Mouse (Mus musculus) lung, embryonic 14.5 days (tissue): ENCODE measurements at regions not wholly inside any gene's neighbourhood (a gene's known extent, or its start where the extent isn't known, plus 50 kb on each side); places are given as distances from the start of the nearest gene placed in this dataset.

Experiments used
- ATAC-seq: fragments of 200-750 bp; cut with Nextera tagmentation; 2 replicates; pipeline ENCODE4 v1.8.0; 2017; ENCODE audit warnings: mild to moderate bottlenecking, moderate TSS enrichment, moderate library complexity; ENCODE audit not compliant: insufficient read depth
- DNase-seq: peaks from one replicate; pipeline ENCODE4 v3.0.0-alpha.2; 2015
- H3K27ac ChIP-seq: fragments of 300-500 bp; sonication (generic); 2 replicates; pipeline ENCODE4 v1.5.1; 2014; ENCODE audit warnings: low read depth, mild to moderate bottlenecking, moderate library complexity
- H3K27me3 ChIP-seq: fragments of 300-500 bp; sonication (generic); 2 replicates; pipeline ENCODE4 v1.6.1; 2014; ENCODE audit warnings: low read length, control low read depth; ENCODE audit not compliant: insufficient read depth
- H3K36me3 ChIP-seq: fragments of 300-500 bp; sonication (generic); 2 replicates; pipeline ENCODE4 v1.6.1; 2014; ENCODE audit warnings: control low read depth; ENCODE audit not compliant: insufficient read depth
- H3K4me1 ChIP-seq: fragments of 300-500 bp; sonication (generic); 2 replicates; pipeline ENCODE4 v1.6.1; 2014; ENCODE audit warnings: antibody characterized with exemption, control low read depth; ENCODE audit not compliant: insufficient read depth
- H3K4me2 ChIP-seq: fragments of 300-500 bp; sonication (generic); 2 replicates; pipeline ENCODE4 v1.6.1; 2014; ENCODE audit warnings: mild to moderate bottlenecking
- H3K4me3 ChIP-seq: fragments of 300-500 bp; sonication (generic); 2 replicates; pipeline ENCODE4 v1.5.1; 2014; ENCODE audit warnings: low read depth, low read length
- H3K9ac ChIP-seq: fragments of 300-500 bp; sonication (generic); 2 replicates; pipeline ENCODE4 v1.6.1; 2014
- H3K9me3 ChIP-seq: fragments of 300-500 bp; sonication (generic); 2 replicates; pipeline ENCODE4 v1.6.1; 2016; ENCODE audit warnings: low read depth, low read length, control low read depth
- CTCF ChIP-seq: IDR thresholded peaks from 2 replicates; pipeline ENCODE4 v1.5.1; 2016; ENCODE audit warnings: antibody characterized with exemption, low read depth
- WGBS: fragments of 180-500 bp; shearing (Covaris S2); extraction: QIAGEN DNeasy Blood & Tissue Kit; methylation state at CpG from one replicate; pipeline ENCODE4 v1.1.7; 2014; 5-methylcytosine and 5-hydroxymethylcytosine counted together

DNA sequence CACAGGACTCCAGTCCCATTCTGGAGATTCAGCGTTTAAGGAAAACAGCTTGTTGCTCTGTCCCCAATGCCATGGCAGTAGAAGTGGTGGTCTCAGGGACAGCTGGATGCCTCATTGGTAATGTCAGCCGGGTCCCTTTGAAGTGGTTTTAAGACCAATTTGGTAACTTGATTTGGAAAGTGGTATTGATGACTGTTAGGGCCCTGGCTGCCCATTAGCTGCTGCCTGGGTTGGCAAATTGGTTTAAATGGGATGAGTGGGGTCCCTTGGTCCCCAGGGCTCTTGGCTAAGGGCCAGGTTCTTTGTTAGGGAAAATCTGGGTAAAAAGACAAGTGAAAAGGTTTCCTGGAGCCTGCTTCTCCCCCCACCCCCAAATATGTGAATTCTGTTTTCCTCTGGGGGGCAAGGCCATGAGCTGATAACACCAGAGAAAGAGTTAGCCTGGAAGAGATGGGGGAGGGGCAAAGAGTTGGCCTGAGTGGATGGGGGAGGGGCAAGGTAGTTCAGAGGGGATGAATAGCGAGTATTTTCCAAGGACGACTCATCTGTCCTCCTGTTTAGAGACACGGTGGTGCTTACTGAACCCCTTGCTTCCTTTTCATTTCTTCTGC, 1224.6 kb upstream of the A1bg start:
- no peak for ATAC-seq
- H3K9ac ChIP-seq: no peak overlapping the region
- no peak overlapping the region for H3K4me2 ChIP-seq
- WGBS: 43% methylated on average over 5 of the region's 5 CpGs
- no peak overlapping the region for H3K27ac ChIP-seq
- no peaks in the 10 kb centered on the region for H3K36me3 ChIP-seq
- H3K27me3 ChIP-seq: no peaks in the 10 kb centered on the region
- TF ChIP-seq CTCF: no peak
- no peak for DNase-seq
- H3K4me3 ChIP-seq: no peak overlapping the region
- H3K9me3 ChIP-seq: no peaks in the 10 kb centered on the region
- H3K4me1 ChIP-seq: no peaks in the 10 kb centered on the region

DNA sequence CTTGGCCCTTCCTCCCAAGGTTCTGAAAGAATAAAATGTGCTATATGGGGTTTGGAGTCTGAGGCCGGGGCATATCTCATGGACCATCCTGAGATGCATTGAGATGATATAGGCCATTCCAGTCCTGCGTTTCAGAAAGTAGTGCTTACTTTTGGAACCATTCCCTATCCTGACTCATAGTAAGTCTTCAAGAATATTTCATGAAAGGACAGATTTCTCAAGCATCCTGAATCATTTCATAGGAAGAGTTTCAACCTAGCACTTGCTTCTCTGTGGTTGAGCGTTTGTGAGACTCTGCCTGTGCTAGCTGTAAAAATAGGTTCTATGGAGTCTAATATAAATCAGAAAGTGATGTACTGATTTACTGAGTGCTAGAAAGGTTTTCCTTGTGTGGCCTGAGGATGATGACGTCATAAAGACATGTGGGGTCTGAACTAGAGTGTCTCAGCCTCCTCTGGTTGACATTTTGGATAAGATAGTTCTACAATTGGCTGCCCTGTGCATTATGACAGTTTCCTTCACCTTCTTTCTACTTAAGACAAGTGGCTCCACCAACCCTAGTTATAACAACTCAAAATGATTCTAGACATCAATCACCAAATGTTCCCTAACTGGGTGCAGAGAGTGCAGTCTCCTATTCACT, 1223.0 kb upstream of the A1bg start:
- ATAC-seq (no peak), DNase-seq (no peak)
- no peak overlapping the region for H3K4me2 ChIP-seq
- no peak overlapping the region for H3K27ac ChIP-seq
- H3K4me1 ChIP-seq: no peaks in the 10 kb centered on the region
- H3K27me3 ChIP-seq: no peaks in the 10 kb centered on the region
- no peaks in the 10 kb centered on the region for H3K36me3 ChIP-seq
- H3K9me3 ChIP-seq: no peaks in the 10 kb centered on the region
- no peak overlapping the region for H3K9ac ChIP-seq
- H3K4me3 ChIP-seq: no peak overlapping the region
- WGBS: 77% methylated on average over 4 of the region's 4 CpGs
- no peak for TF ChIP-seq CTCF

DNA sequence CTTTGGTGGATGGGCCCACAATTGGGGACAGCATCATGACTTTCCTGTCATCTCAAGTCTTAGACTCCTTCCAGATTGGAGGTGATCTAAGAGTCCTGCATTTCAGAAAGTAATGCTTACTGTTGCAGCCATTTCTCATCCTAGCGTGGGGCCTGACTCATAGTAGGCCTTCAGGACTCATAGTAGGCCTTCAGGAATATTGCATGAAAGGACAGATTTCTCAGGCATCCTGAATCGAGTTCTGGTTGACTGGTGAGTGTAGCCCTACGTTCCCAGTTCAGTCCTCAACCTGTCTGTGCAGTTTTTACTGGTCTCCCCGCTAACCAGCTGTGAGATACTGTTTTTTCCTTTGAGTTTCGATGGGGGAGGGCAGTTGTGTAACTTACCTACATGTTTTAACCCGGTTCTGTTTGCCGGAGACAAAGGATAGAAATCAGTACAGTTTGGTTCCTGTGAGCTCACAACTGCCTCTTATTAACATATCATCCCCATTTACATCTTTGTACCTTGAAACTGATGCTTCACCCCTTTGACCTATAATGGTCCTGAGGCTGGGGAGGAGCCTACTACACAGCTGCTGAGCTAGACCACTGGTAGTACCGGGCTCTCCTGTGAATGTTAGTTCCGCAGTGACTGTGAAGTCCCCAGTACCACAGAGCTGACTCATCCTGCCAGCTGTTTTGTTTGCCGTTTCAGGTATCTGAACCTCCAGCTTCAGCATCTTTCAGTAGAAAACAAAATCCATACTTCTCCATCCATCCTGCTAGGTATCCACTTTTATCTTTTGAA, 1222.2 kb upstream of the A1bg start:
- no peaks in the 10 kb centered on the region for H3K36me3 ChIP-seq
- no peak overlapping the region for H3K9ac ChIP-seq
- no peak overlapping the region for H3K27ac ChIP-seq
- no peaks in the 10 kb centered on the region for H3K27me3 ChIP-seq
- no peak overlapping the region for H3K4me3 ChIP-seq
- H3K9me3 ChIP-seq: no peaks in the 10 kb centered on the region
- TF ChIP-seq CTCF: no peak
- ATAC-seq (no peak), DNase-seq (no peak)
- H3K4me1 ChIP-seq: no peaks in the 10 kb centered on the region
- no peak overlapping the region for H3K4me2 ChIP-seq
- 87% methylated on average over 10 of the region's 10 CpGs for WGBS

DNA sequence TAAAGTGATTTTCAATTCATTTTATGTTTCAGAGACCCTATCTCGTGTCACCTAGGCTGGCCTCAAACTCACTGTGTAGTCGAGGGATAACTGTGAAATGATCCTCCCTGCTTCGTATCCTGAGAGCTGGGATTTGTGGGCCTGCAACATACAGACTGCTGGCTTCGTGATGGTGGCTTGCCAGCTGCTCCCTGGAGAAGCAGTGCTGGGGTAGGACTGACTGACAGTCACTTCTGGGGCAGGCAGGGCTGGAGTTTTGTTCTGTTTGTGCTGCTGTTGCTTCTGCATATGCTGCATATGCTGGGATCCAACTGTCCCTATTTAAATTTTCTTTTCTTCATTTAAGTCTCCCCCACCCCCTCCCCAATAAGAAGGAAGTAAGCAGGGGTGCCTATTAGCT, 1217.0 kb upstream of the A1bg start:
- no peak for TF ChIP-seq CTCF
- DNase-seq (no peak), ATAC-seq (no peak)
- no peak overlapping the region for H3K4me2 ChIP-seq
- H3K4me1 ChIP-seq: 0 out of 2 replicates have a peak, but pooled peaks cover 4% of the 10 kb centered on the region
- no peaks in the 10 kb centered on the region for H3K9me3 ChIP-seq
- 56% methylated on average over 4 of the region's 4 CpGs for WGBS
- H3K4me3 ChIP-seq: no peak overlapping the region
- no peaks in the 10 kb centered on the region for H3K27me3 ChIP-seq
- no peak overlapping the region for H3K9ac ChIP-seq
- H3K36me3 ChIP-seq: no peaks in the 10 kb centered on the region
- H3K27ac ChIP-seq: no peak overlapping the region

DNA sequence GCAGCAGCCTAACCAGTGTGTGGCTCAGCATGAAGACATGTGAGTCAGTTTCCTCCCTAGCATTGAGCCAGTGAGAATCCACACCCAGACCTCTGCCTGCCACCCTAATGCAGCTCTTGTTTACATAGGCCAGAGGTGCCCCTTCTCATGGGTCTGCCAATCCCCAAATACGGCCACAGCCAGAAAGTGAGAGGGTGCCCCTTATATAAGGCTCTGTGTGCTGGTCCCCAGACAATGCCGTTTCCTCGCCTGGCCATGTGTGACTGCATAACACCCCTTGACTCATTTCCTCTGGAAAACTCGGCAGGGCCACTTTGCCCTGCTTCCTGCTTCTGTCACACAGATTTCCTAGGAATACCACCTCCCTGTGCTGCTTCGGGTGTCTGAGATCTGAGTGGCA, 1216.4 kb upstream of the A1bg start:
- peak overlapping the region; percentile 70; the same call in 1 of the 2 replicates for H3K27ac ChIP-seq
- 51% methylated on average over 5 of the region's 5 CpGs for WGBS

DNA sequence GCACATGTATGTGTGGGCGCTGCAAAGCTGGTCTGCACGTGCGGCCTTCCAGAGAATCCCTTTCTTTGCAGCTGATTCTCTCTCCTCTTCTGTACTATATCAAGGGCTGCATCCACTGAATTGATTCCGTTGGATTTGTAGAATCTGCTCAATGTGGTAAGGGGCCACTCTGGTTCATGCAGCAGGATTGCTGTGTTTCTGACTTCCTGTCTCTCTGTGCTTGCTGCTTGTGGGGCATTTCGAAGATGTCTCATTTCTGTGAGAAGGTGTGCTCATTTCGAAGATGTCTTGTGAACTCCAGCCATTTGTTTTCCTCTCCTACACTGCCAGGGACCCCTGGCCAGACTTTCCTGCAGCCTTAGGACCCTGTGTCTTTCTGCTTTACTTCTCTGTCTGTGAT, 1215.9 kb upstream of the A1bg start:
- 0 out of 2 replicates have a peak, but pooled peaks cover 4% of the 10 kb centered on the region for H3K4me1 ChIP-seq
- DNase-seq: no peak
- H3K9me3 ChIP-seq: no peaks in the 10 kb centered on the region
- H3K27me3 ChIP-seq: no peaks in the 10 kb centered on the region
- no peak overlapping the region for H3K4me2 ChIP-seq
- no peak overlapping the region for H3K9ac ChIP-seq
- no peak overlapping the region for H3K4me3 ChIP-seq
- TF ChIP-seq CTCF: no peak
- ATAC-seq: no peak
- peak overlapping the region; percentile 70; the same call in 1 of the 2 replicates for H3K27ac ChIP-seq
- no peaks in the 10 kb centered on the region for H3K36me3 ChIP-seq
- whole genome bisulfite sequencing: 86% methylated on average over 6 of the region's 6 CpGs

More for the DNA sequence above, 1216.4 kb upstream of the A1bg start:
- peak; percentile 44 for DNase-seq
- TF ChIP-seq CTCF: no peak
- no peaks in the 10 kb centered on the region for H3K36me3 ChIP-seq
- H3K9me3 ChIP-seq: no peaks in the 10 kb centered on the region
- no peak overlapping the region for H3K9ac ChIP-seq
- no peak for ATAC-seq
- H3K27me3 ChIP-seq: no peaks in the 10 kb centered on the region
- no peak overlapping the region for H3K4me3 ChIP-seq
- no peak overlapping the region for H3K4me2 ChIP-seq
- 0 out of 2 replicates have a peak, but pooled peaks cover 4% of the 10 kb centered on the region for H3K4me1 ChIP-seq
